Mouse (Mus musculus) ES-Bruce4 (cell line): ENCODE data around the gene E130311K13Rik. TPM values are rescaled to one million over a fixed set of nuclear protein-coding genes. Genes with fewer than 3 reads are reported as not detected.

Source experiments
- H3K27ac ChIP-seq: 2 replicates; pipeline ENCODE4 v1.5.1; 2012; ENCODE audit warnings: low read length, inconsistent platforms; ENCODE audit not compliant: insufficient read depth
- H3K27me3 ChIP-seq: 2 replicates; pipeline ENCODE4 v1.6.1; 2012; ENCODE audit warnings: mild to moderate bottlenecking, low read length, inconsistent platforms; ENCODE audit not compliant: control insufficient read depth, poor library complexity, insufficient read depth, severe bottlenecking
- H3K36me3 ChIP-seq: 2 replicates; pipeline ENCODE4 v1.6.1; 2012; ENCODE audit warnings: inconsistent platforms, mild to moderate bottlenecking, low read length, moderate library complexity; ENCODE audit not compliant: control insufficient read depth, poor library complexity, insufficient read depth, severe bottlenecking
- H3K4me1 ChIP-seq: one replicate; pipeline ENCODE4 v1.8.1; 2011; ENCODE audit warnings: low read length; ENCODE audit not compliant: control insufficient read depth, insufficient read depth
- H3K4me3 ChIP-seq: 2 replicates; pipeline ENCODE4 v1.5.1; 2011; ENCODE audit warnings: low read depth, mild to moderate bottlenecking, low read length
- H3K9ac ChIP-seq: 2 replicates; pipeline ENCODE4 v1.6.1; 2012; ENCODE audit warnings: low read depth, mild to moderate bottlenecking, inconsistent platforms; ENCODE audit not compliant: poor library complexity, severe bottlenecking
- H3K9me3 ChIP-seq: replicated peaks from 2 replicates; pipeline ENCODE4 v1.6.1; 2012; ENCODE audit warnings: mild to moderate bottlenecking, low read length, inconsistent platforms; ENCODE audit not compliant: control insufficient read depth, poor library complexity, insufficient read depth, severe bottlenecking
- CTCF ChIP-seq: IDR thresholded peaks from one replicate; pipeline ENCODE4 v1.8.1; 2011; ENCODE audit warnings: low read depth, low read length
- EP300 ChIP-seq: IDR thresholded peaks from 2 replicates; pipeline ENCODE4 v1.6.1; 2011; ENCODE audit warnings: low read depth, low read length; ENCODE audit not compliant: insufficient read depth
- POLR2A ChIP-seq: IDR thresholded peaks from one replicate; pipeline ENCODE4 v1.8.1; 2011; ENCODE audit warnings: low read length; ENCODE audit not compliant: insufficient read depth
- polyA plus RNA-seq: library from polyadenylated mRNA; stranded (reverse); fragments of >200 nt; gene quantifications from 2 replicates; pipeline ENCODE4 v1.2.4, GENCODE M21; 2011; ENCODE audit warnings: low read depth; ENCODE audit not compliant: missing spikeins, insufficient read depth, insufficient read length

The E130311K13Rik gene
- polyA plus RNA-seq, result 4.3 and 5.3 TPM in 2 replicates

- TF ChIP-seq CTCF (peak; percentile 65), POLR2A (no peak)
These were observed at the start of gene E130311K13Rik for GRCm38 (mm10) chr3:63928878-63929859. Gene E130311K13Rik (minus strand): TSS chr3:63929472.

GRCm38 (mm10) chr3:63977895-63978294 lies 48.6 kb upstream of the E130311K13Rik start:
- Histone ChIP-seq H3K27ac (no peak overlapping the region), H3K9ac (no peak overlapping the region), H3K9me3 (no peaks in the 10 kb centered on the region), H3K27me3 (no peaks in the 10 kb centered on the region), H3K4me3 (no peak overlapping the region), H3K36me3 (peaks cover 12% of the 10 kb centered on the region), H3K4me1 (no peaks in the 10 kb centered on the region)
- TF ChIP-seq POLR2A (no peak), CTCF (no peak), EP300 (no peak)

More at GRCm38 (mm10) chr3:63928878-63929859, at the start of gene E130311K13Rik:
- H3K4me3 ChIP-seq, result peak within 1 kb of the TSS; percentile 75
- no peaks in the 10 kb centered on the region for H3K4me1 ChIP-seq
- no peaks in the 10 kb centered on the region for H3K9me3 ChIP-seq
- no peak within 1 kb of the TSS for H3K27ac ChIP-seq
- H3K36me3 ChIP-seq, result no peaks in the 10 kb centered on the region
- no peaks in the 10 kb centered on the region for H3K27me3 ChIP-seq
- peak within 1 kb of the TSS; percentile 68 for H3K9ac ChIP-seq

DNA sequence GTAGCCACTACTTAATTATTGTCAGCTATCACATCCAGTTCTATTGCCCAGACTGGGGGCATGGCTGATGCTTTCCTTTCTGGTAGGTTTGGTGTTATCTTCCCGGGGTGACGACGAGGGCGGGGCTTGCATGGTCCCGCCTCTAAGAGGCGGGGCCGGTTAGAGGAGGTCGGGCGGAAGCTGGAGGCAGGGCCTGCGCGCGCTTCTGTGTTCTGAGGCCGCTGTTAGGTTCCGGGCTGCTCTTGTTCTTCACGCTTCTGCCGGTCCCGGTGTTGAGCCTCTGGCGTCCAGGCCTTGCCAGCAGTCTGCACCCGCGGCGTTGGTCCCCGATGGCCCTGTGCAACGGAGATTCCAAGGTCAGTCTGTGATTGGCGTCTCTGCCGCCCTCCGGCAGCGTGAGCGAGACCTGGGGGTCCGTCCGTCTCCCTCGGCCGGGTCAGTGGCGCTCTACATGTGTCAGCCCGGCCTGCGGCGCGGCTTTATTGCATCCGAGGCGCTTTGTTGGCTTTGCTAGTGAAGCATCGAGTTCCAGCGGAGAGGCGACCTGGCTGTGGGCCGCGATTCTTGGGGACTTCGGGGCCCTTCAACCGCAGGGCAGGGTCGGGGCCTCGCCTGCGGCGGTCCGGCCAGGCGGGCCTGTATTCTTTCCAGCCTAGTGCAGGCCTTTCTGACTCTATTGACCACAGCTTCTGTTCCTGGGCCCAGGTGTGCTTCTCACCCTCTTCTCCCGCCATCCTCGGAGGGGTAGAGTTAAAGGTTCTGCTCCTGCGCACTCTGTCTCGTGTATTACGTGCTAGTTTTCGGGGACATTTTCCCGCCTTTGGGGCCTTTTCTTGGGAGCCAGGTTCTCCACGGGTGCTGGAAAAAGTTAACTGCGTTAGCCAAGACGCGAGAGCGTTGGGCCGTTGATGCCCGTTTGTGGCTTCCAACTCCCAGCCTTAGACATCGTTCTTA lies 47.0 kb upstream of the E130311K13Rik start, which contains the start of gene Gmps:
Gene Gmps, plus strand, starts transcription at position 152 of the 954 bp plus-strand sequence.
- H3K36me3 ChIP-seq, result peaks cover 9% of the 10 kb centered on the region
- H3K4me3 ChIP-seq, result peak within 1 kb of the TSS; percentile 97
- no peaks in the 10 kb centered on the region for H3K9me3 ChIP-seq
- H3K27me3 ChIP-seq, result no peaks in the 10 kb centered on the region
- H3K9ac ChIP-seq, result peak within 1 kb of the TSS; percentile 85
- TF ChIP-seq EP300 (no peak), POLR2A (peak; percentile 70)
- H3K4me1 ChIP-seq, result no peaks in the 10 kb centered on the region
- H3K27ac ChIP-seq, result peak within 1 kb of the TSS; percentile 34

- no peak overlapping the region for H3K9ac ChIP-seq
- no peaks in the 10 kb centered on the region for H3K27me3 ChIP-seq
- no peak overlapping the region for H3K4me3 ChIP-seq
- H3K36me3 ChIP-seq, result no peaks in the 10 kb centered on the region
- H3K4me1 ChIP-seq, result no peaks in the 10 kb centered on the region
- no peak overlapping the region for H3K27ac ChIP-seq
- H3K9me3 ChIP-seq, result no peaks in the 10 kb centered on the region
- no peak for TF ChIP-seq POLR2A
- no peak for TF ChIP-seq CTCF
- no peak for TF ChIP-seq EP300
These were observed 36.7 kb upstream of the E130311K13Rik start for GRCm38 (mm10) chr3:63965929-63966328.

DNA sequence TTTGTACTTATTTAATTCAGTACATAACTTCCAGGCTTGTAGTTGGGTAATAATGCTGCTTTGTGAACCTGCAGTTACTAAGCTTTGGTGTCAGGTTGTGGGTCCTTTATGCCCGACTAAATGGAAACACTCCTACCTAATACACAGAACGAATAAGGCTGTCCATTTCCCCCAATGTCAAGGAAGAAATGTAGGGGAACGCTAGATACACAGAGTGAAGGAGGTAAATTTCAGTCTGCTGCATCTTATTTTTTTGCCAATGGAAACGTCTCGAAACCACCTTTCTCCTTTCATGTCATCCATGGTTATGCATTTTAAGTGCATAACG lies 35.6 kb upstream of the E130311K13Rik start:
- Histone ChIP-seq H3K27me3 (no peaks in the 10 kb centered on the region), H3K36me3 (no peaks in the 10 kb centered on the region), H3K9ac (no peak overlapping the region), H3K9me3 (no peaks in the 10 kb centered on the region), H3K4me3 (no peak overlapping the region), H3K4me1 (no peaks in the 10 kb centered on the region), H3K27ac (no peak overlapping the region)
- no peak for TF ChIP-seq CTCF
- TF ChIP-seq EP300, result no peak
- no peak for TF ChIP-seq POLR2A
